Mouse (Mus musculus) limb, embryonic 10.5 days (tissue): ENCODE measurements around the gene Capg. TPM values are rescaled to one million over a fixed set of nuclear protein-coding genes. Genes with fewer than 3 reads are reported as not detected.

Experiments
- DNase-seq: peaks from one replicate; pipeline ENCODE4 v3.0.0-alpha.2; 2017; ENCODE audit warnings: low spot score
- H3K27ac ChIP-seq: fragments of 300-500 bp; sonication (generic); 2 replicates; pipeline ENCODE4 v1.5.1; 2016; ENCODE audit warnings: mild to moderate bottlenecking
- H3K27me3 ChIP-seq: fragments of 300-500 bp; sonication (generic); 2 replicates; pipeline ENCODE4 v1.6.1; 2016; ENCODE audit warnings: low read depth, mild to moderate bottlenecking; ENCODE audit not compliant: poor library complexity, severe bottlenecking
- H3K36me3 ChIP-seq: fragments of 300-500 bp; sonication (generic); 2 replicates; pipeline ENCODE4 v1.6.1; 2016; ENCODE audit warnings: mild to moderate bottlenecking, moderate library complexity
- H3K4me1 ChIP-seq: fragments of 300-500 bp; sonication (generic); 2 replicates; pipeline ENCODE4 v1.6.1; 2016
- H3K4me3 ChIP-seq: fragments of 300-500 bp; sonication (generic); 2 replicates; pipeline ENCODE4 v1.5.1; 2016; ENCODE audit warnings: mild to moderate bottlenecking, moderate library complexity
- H3K9me3 ChIP-seq: fragments of 300-500 bp; sonication (generic); replicated peaks from 2 replicates; pipeline ENCODE4 v1.6.1; 2016; ENCODE audit warnings: mild to moderate bottlenecking
- WGBS: fragments of 180-500 bp; shearing (Covaris S2); methylation state at CpG from one replicate; pipeline ENCODE4 v1.1.7; 2016; 5-methylcytosine and 5-hydroxymethylcytosine counted together
- polyA plus RNA-seq: library from polyadenylated mRNA; unstranded; fragments of >200 nt; fragmentation: Nextera tagmentation; extraction: Ambion mirVana; gene quantifications from 2 replicates; pipeline ENCODE4 v1.2.1, GENCODE M21; 2016

The Capg gene
- polyA plus RNA-seq, 1 experiment from 2014 or later, result 23.3 TPM

GRCm38 (mm10) chr6:72535165-72535564 is 9.0 kb upstream of the Capg start:
- WGBS, result 3% methylated on average over 9 of the region's 9 CpGs
- H3K4me1 ChIP-seq, result peaks cover 46% of the 10 kb centered on the region
- H3K36me3 ChIP-seq, result no peaks in the 10 kb centered on the region
- no peaks in the 10 kb centered on the region for H3K27me3 ChIP-seq
- peak overlapping the region; percentile 22; the same call in 1 of the 2 replicates for H3K4me3 ChIP-seq
- no peaks in the 10 kb centered on the region for H3K9me3 ChIP-seq
- peak overlapping the region; percentile 72 for H3K27ac ChIP-seq
- DNase-seq, result peak; percentile 88

GRCm38 (mm10) chr6:72537998-72538500 is 6.1 kb upstream of the Capg start:
- Histone ChIP-seq H3K4me3 (peak overlapping the region; percentile 54), H3K4me1 (peaks cover 36% of the 10 kb centered on the region), H3K27ac (peak overlapping the region; percentile 77), H3K36me3 (no peaks in the 10 kb centered on the region), H3K27me3 (no peaks in the 10 kb centered on the region), H3K9me3 (no peaks in the 10 kb centered on the region)
- DNase-seq, result no peak
- WGBS, result 45% methylated on average over 10 of the region's 10 CpGs

DNA sequence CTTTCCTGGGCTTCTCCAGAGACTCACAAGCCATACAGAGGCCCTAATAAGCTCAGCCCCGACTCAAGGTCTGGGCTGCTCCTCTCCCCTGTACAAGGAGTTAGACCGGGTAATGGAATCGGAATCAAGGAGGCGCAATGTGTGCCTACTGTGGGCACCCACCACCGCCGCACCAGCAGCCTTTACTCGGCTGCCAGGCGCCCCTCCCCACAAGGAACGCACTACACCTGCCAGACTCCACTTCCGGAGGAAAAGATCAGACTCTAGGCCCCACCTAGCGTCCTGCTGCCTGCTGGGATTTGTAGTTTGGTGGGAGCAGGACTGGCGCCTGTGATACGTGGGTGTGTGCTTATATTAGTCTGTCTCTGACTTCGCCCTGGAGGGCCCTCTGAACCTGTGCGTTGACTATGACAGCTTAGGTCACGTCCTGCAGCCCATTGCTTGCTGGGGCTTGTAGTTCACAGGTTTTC is 5.6 kb upstream of the Capg start:
- Histone ChIP-seq H3K4me3 (peak overlapping the region; percentile 54), H3K36me3 (no peaks in the 10 kb centered on the region), H3K4me1 (peaks cover 34% of the 10 kb centered on the region), H3K27me3 (no peaks in the 10 kb centered on the region), H3K9me3 (no peaks in the 10 kb centered on the region), H3K27ac (peak overlapping the region; percentile 77)
- WGBS, result 2% methylated on average over 16 of the region's 16 CpGs
- peak; percentile 71 for DNase-seq

DNA sequence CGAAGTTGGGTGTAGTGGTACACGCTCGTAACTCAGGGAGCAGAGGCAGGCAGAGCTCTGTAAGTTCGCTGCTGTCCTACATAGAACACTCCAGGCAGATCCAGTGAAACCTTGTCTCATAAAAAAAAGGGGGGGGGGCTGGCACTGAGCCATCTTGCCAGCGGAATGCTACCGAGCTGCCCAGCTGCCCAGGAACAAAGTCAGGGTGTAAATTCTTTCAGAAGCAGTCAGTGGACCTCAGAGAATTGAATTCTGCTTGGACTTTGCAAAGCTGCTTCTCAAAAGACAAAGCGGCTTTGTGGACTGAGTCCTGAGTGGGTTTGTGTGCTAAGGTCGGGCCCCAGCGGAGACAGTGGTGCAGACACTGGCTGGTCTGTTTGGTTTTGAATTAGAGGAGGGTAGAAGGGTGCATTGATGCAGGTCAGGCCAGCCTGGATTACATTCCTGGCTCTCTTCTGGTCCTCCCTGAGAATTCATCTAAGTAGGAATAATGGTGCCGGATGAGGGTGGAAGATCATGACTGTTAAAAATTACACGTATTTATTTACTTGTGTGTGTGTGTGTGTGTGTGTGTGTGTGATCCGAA is 833 bp upstream of the Capg start:
- peak overlapping the region; percentile 83 for H3K27ac ChIP-seq
- 89% methylated on average over 12 of the region's 12 CpGs for WGBS
- H3K27me3 ChIP-seq, result peaks cover 5% of the 10 kb centered on the region; the same call in 1 of the 2 replicates
- no peak for DNase-seq
- H3K4me3 ChIP-seq, result no peak overlapping the region
- no peaks in the 10 kb centered on the region for H3K9me3 ChIP-seq
- no peaks in the 10 kb centered on the region for H3K36me3 ChIP-seq
- H3K4me1 ChIP-seq, result peaks cover 22% of the 10 kb centered on the region

GRCm38 (mm10) chr6:72545377-72545776 is 1.2 kb downstream of the Capg start:
- Histone ChIP-seq H3K27ac (no peak overlapping the region), H3K27me3 (peaks cover 5% of the 10 kb centered on the region; the same call in 1 of the 2 replicates), H3K9me3 (no peaks in the 10 kb centered on the region), H3K4me3 (no peak overlapping the region), H3K4me1 (peaks cover 27% of the 10 kb centered on the region), H3K36me3 (no peaks in the 10 kb centered on the region)
- WGBS, result 50% methylated on average over 7 of the region's 7 CpGs
- no peak for DNase-seq

DNA sequence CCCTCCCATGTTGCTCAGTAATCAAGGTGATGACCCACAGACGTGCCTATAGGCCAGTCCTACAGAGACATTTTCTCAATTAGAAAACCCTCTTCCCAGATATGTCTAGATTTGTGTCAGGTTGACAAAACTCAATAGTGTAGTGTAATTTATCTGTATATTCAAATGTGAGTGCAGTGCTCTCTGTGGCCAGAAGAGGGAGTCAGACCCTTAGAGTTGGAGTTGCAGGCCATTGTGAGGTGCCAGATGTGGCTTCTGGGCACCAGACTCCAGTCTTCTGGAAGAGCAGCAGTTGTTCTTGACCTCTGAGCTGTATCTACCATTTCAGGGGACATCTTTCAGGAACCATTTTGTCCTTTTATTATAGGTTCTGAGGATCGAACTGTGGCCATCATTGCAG is 2.9 kb downstream of the Capg start:
- peaks cover 5% of the 10 kb centered on the region; the same call in 1 of the 2 replicates for H3K27me3 ChIP-seq
- no peaks in the 10 kb centered on the region for H3K36me3 ChIP-seq
- DNase-seq, result no peak
- H3K4me1 ChIP-seq, result peaks cover 40% of the 10 kb centered on the region
- WGBS, result 90% methylated on average over 2 of the region's 2 CpGs
- H3K4me3 ChIP-seq, result no peak overlapping the region
- H3K9me3 ChIP-seq, result no peaks in the 10 kb centered on the region
- H3K27ac ChIP-seq, result no peak overlapping the region

GRCm38 (mm10) chr6:72547862-72548261 is 3.7 kb downstream of the Capg start:
- Histone ChIP-seq H3K36me3 (no peaks in the 10 kb centered on the region), H3K9me3 (no peaks in the 10 kb centered on the region), H3K27ac (no peak overlapping the region), H3K4me1 (peaks cover 48% of the 10 kb centered on the region), H3K27me3 (peaks cover 5% of the 10 kb centered on the region; the same call in 1 of the 2 replicates), H3K4me3 (no peak overlapping the region)
- DNase-seq, result no peak
- 95% methylated on average over 3 of the region's 3 CpGs for WGBS

DNA sequence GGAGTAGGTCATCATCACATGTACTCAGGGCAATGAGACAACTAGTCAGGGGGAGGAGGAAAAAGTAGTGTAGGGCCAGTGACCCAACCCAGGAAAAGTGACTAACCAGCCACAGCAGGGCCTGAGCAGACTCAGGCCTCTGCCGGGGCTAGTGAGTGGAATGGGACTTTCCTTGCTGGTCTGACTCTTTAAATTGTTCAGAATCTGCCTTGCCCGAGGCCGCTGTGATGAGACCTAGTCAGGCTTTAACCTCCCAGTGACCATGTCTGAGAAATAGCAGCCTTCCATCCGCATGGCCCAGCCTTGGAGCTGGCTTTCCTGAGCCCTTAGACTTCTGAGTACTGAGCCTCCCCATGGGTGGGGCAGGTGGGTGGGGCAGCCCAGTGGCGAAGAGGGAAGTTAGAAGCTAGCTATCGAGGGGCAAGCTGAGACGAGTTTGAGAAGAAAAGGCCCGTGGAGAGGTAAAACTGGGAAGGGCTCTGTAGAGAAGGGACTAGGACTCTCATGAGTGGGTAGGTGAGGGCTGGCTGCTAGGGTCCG is 4.9 kb downstream of the Capg start:
- 57% methylated on average over 9 of the region's 9 CpGs for WGBS
- Histone ChIP-seq H3K4me1 (peaks cover 54% of the 10 kb centered on the region), H3K27ac (peak overlapping the region; percentile 92), H3K27me3 (peaks cover 1% of the 10 kb centered on the region; the same call in 1 of the 2 replicates), H3K4me3 (no peak overlapping the region), H3K9me3 (no peaks in the 10 kb centered on the region), H3K36me3 (no peaks in the 10 kb centered on the region)
- DNase-seq, result no peak

- Histone ChIP-seq H3K4me1 (peaks cover 46% of the 10 kb centered on the region), H3K27me3 (no peaks in the 10 kb centered on the region), H3K9me3 (no peaks in the 10 kb centered on the region), H3K27ac (peak overlapping the region; percentile 92), H3K36me3 (no peaks in the 10 kb centered on the region), H3K4me3 (no peak overlapping the region)
- WGBS, result 73% methylated on average over 6 of the region's 6 CpGs
- DNase-seq, result no peak
Measured at GRCm38 (mm10) chr6:72550025-72550424, 5.8 kb downstream of the Capg start.

DNA sequence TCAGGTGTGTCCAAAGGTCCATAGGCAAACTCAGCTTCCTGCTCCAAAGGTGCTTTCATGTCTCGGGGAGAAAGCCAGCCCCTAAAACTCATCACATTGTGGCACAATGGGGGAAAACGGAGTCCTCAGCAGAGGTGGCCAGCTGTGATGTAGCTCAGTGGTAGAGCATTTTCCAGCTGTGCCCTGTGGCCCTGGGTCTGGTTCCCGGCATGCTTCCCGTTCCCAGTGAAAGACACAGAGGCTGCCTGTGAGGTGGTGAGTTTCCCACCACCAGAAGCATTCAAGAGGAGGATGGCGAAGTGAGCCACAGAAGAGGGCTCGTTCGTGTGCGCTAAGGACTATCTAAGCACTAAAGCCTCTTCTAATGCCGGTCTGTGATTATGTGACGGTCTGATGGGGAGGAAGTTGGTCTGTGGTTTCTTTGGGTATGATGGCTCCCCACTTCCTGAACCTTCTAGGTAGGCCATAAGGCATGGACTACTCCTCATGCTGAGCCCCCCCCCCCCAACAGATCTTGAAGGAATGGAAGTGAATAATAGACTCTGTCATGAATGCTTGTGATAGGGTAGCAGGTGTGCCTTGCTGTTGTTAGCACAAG is 6.4 kb downstream of the Capg start:
- Histone ChIP-seq H3K4me3 (no peak overlapping the region), H3K4me1 (peaks cover 43% of the 10 kb centered on the region), H3K36me3 (no peaks in the 10 kb centered on the region), H3K27ac (peak overlapping the region; percentile 92), H3K27me3 (no peaks in the 10 kb centered on the region), H3K9me3 (no peaks in the 10 kb centered on the region)
- no peak for DNase-seq
- 92% methylated on average over 10 of the region's 10 CpGs for WGBS

DNA sequence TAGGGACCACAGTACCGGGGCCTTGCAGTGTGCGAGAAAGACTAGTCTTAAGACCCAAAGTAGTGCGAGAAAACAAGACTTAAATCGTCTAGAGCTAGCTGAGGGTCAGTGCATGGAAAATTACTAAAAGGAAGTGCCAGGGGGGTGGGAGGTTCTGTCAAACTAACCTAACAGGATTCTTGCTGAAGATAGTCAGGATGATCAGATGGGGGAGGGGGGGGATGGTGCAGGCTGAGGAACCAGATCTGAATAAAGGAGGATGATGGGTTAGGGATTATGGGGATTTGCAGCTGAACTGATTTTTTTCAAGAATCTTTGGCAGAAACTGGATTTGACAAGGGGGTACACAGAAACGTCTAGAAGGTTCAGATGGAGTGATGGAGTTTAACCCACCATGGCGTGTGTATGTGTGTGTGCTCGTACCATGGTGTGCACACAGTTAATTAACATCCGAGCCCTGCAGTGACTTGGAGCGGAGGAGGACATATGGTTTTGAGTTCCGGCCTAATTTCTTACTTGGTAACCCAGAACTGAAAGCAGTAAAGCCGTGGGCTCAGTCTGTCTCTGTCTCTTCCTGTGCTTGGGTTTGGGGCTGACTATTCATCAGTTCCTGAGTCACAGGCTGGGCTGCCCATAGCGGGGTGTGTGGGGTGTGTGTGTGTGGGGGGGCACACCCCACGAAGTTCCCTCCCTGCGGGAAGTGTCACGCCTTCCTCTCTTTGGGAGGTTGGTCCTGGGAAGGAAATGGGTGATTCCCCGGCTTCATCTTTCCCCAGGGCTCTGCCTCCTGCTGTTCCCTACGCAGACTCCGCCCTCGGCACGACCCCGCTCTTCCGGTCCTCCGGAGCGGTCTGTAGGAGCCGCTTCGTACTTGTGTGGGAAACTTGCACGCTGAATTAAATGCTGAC is 8.2 kb downstream of the Capg start:
- Histone ChIP-seq H3K4me3 (peak overlapping the region; percentile 52), H3K27me3 (no peaks in the 10 kb centered on the region), H3K4me1 (peaks cover 43% of the 10 kb centered on the region), H3K9me3 (no peaks in the 10 kb centered on the region), H3K36me3 (no peaks in the 10 kb centered on the region), H3K27ac (peak overlapping the region; percentile 92)
- DNase-seq, result peak; percentile 74
- WGBS, result 14% methylated on average over 27 of the region's 27 CpGs

DNA sequence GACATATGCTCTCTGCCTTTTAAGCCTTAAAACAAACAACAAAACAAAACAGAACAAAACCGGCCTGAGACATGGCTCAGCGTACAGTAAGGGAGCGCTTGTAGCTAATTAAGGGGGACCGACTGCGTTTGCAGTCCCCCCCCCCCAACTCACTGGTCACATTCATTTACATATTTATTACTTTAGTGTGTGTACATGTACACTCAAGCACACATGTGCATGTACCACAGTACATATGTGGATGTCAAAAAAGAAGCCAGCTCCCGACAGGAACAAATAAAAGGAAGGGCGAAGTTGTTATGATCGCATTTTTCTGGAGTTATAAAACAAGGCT is 8.9 kb downstream of the Capg start:
- Histone ChIP-seq H3K27ac (peak overlapping the region; percentile 92), H3K36me3 (no peaks in the 10 kb centered on the region), H3K9me3 (no peaks in the 10 kb centered on the region), H3K27me3 (no peaks in the 10 kb centered on the region), H3K4me1 (peaks cover 43% of the 10 kb centered on the region), H3K4me3 (peak overlapping the region; percentile 52)
- 18% methylated on average over 8 of the region's 8 CpGs for WGBS
- no peak for DNase-seq
